Mouse (Mus musculus): ENCODE results near the gene Abhd14a.
"Not testable (repeated sequence)": the region's sequence is repeated elsewhere in the genome, so short reads cannot be mapped to it uniquely, and the experiment has no call there.

The Abhd14a gene

DNA sequence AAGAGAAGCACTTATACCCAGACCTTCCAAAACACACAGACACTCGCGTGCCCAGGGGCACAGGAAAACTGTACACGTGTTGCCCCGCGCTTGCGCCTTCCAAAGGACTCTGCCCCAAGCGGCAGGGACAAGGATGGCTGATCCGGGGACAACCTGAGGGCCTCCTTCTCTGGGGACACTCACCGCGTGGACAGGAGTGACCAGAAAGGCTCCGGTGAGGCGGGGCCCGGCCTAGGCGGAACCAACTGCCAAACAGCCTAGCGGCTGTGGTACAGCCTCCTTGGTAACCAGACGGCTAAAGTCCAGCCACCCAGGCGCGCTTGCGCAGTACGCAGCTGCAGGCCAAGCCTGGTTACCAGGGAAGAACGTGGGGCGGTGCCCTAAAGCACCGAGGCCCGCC is at the start of gene Abhd14a, which contains the start of gene Abhd14b:
TSS of gene Abhd14a (minus strand) at position 331 of the 400 bp plus-strand sequence.
TSS of gene Abhd14b (plus strand) at position 112 of the 400 bp plus-strand sequence.
- DNase-seq, result peak; percentile 96 to 97

- DNase-seq, result not testable (repeated sequence)
Observed at GRCm38 (mm10) chr9:106487602-106488001, 40.1 kb upstream of the Abhd14a start.

- DNase-seq, result no peak
Observed at GRCm38 (mm10) chr9:106485076-106485475, 37.6 kb upstream of the Abhd14a start.

DNA sequence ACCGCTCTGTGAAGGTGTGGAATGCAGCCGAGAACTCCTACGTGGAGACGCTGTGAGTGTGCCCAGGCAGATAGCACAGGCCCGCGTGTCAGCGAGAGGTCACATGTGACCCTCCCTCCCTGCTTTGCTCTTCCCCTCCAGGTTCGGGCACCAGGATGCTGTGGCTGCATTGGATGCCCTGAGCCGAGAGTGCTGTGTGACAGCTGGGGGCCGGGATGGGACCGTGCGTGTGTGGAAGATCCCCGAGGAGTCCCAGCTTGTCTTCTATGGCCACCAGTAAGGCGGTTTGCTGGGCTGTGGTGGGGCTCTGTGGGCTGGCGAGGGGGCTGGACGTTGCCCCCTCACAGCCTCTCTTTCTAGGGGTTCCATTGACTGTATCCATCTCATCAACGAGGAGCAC is 36.1 kb upstream of the Abhd14a start:
- DNase-seq, result no peak

DNA sequence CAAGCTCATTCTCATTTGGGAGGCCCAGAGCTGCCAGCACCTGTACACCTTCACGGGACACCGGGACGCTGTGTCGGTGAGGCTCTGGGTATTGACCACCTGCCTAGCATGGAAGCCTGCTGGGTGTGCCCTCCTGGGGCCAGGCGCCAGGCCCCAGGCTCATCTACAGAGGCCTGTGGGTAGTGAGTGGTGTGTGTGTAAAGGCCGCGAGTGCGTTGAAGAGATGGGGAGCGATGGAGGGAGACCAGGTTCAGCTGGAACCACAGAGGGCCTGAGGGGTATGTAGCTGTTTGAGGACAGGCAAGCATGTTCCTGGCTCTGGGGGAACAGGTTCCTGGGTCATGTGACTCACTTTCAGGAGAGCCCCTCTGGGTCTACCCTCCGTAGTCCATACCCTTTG is 35.7 kb upstream of the Abhd14a start:
- DNase-seq, result no peak

- no peak for DNase-seq
Observed at GRCm38 (mm10) chr9:106482578-106483115, 35.2 kb upstream of the Abhd14a start.

- no peak for DNase-seq
Observed at GRCm38 (mm10) chr9:106481676-106482075, 34.2 kb upstream of the Abhd14a start.

DNA sequence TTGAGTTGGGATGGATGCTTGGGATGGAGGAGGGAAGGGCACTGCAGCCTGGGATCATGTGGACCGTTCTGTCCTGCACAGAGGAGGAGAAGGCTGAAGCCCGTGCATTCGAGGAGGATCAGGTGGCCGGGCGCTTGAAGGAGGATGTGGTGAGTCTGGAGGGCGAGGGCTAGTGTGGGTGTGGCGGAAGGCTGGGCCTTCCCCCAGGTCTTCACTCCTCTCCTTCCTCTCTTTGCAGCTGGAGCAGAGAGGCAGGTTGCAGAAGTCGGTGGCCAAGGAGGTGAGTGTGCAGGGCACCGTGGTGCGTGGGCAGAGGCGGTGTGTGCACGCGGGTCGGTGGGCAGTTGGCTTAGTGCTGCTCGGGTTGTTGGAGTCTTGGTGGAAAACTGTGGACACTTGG is 33.6 kb upstream of the Abhd14a start:
- DNase-seq, result no peak

GRCm38 (mm10) chr9:106480541-106480940 is 33.1 kb upstream of the Abhd14a start:
- no peak for DNase-seq

GRCm38 (mm10) chr9:106478101-106478500 is 30.6 kb upstream of the Abhd14a start:
- no peak for DNase-seq

DNA sequence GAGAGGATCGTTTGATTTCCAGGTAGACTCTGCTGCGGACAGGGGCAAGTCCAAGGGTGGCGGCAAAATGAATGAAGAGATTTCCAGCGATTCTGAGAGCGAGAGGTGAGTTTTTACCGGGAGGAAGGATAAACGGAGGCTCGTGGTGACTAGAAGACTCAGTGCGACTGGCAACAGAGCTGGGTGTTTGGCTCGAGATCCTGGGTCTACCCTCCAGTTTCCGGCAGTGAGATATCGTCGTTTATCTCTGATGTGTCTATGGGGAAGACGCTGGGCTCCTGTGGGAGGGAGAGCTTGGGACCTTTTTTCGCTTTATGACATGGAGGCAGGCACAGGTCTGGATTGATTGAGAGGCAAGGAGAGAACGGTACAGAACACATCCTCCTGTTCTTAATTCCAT is 30.2 kb upstream of the Abhd14a start:
- no peak for DNase-seq

- peak; percentile 98 to 99 for DNase-seq
Observed at GRCm38 (mm10) chr9:106476924-106477484, 29.5 kb upstream of the Abhd14a start, which contains the start of gene Parp3. TSS of gene Parp3 (minus strand) at chr9:106476949.

GRCm38 (mm10) chr9:106476002-106476923 is 28.8 kb upstream of the Abhd14a start:
- DNase-seq, result peak in 1 of 2 experiments; percentile 62

GRCm38 (mm10) chr9:106475663-106476001 is 28.2 kb upstream of the Abhd14a start, which contains the start of gene Rrp9:
TSS of gene Rrp9 (plus strand) at chr9:106475963.
- DNase-seq, result no peak

GRCm38 (mm10) chr9:106475046-106475445 is 27.6 kb upstream of the Abhd14a start:
- peak; percentile 51 to 68 for DNase-seq

GRCm38 (mm10) chr9:106474456-106474855 is 27.0 kb upstream of the Abhd14a start:
- peak; percentile 85 to 87 for DNase-seq

DNA sequence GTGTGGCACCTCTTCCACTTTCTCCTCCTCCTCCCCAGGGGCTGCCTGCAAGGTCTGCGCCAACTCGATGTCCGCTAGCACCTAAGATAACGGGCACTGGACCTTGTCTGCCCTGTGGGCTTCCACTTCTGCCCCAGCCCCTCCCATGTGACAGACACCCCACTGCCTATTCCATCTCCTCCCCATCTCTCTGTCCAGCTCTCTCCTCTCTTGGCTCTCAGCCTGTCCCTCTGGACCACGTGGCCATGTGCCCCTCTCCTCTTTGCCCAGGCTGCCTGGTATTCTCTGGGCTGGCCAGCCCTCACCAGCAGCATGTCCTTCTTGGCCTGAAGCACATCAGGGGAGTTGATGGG is 26.3 kb upstream of the Abhd14a start:
- DNase-seq, result peak in 1 of 2 experiments; percentile 22

DNA sequence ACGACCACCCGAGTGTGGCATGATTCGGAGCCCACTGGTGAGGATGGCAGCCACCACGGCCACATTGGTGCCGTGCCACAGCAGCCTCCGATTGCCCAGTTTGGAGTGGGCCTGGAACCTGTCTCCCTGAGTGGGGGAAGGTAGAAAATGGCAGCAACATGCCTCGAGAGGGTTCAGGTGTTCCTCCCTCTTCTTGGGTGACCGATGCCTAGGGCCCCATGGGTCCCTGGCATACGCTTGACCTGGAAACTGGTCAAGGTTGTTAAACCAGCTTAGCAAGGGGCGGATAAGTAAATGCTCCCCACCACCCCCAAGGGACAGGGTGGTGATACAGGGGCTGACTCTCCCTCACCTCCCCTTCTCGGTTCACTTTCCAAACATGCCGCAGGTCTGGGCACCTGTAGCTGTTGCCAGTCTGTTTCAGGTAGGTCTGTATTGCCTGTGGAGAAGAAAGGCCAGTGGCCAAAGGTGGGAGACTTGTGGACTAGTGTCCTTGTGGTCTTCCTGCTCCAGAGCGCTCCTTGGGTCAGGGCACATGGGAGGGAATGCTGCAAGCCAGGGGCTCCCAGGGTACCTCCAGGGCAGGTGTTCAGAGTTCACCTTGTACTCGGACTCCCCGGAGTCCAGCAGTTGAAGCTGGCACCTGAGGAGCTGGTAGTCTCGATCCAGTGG is 25.7 kb upstream of the Abhd14a start:
- peak in 1 of 2 experiments; percentile 4 for DNase-seq

DNA sequence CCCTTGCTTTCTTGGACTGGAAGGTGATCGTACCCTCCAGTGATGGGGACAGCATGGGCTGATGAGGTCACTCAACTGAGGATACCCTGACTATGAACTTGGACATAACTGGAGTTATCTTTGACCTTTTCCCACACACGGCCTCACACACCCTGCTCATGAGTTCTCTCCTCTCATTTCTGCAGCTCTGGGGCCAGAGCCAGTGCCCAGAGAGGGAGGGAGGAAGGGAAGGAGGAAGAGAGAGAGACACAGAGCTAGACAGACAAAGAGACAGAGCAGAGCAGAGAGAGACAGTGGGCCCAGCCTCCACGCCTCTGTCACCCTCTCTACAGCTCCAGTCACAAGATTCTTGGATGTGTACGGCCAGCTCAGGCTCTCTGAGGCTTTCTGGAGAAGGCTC is 24.8 kb upstream of the Abhd14a start:
- peak in 1 of 2 experiments; percentile 14 for DNase-seq

DNA sequence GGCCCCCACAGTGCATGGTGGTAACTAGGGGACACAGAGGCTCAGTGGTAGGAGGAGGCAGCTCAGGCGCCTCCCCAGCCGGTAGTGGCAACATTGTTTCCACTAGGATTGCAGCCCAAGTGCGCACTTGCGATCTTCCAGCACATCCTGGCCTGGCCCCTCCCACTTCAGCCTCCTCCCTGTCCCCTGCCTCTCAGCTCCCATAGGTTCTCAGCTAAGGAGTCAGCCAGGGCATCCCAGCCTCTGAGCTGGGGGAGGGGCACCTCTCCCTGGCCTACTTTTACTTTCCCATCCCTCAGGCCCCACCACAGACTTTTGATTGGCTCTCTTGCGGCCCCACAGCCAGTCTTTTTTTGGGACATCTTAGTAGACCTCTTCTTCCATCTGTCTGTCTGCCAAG is 24.4 kb upstream of the Abhd14a start:
- peak; percentile 79 to 88 for DNase-seq

GRCm38 (mm10) chr9:106470991-106471750 is 23.7 kb upstream of the Abhd14a start:
- DNase-seq, result no peak

GRCm38 (mm10) chr9:106469776-106470175 is 22.3 kb upstream of the Abhd14a start:
- DNase-seq, result no peak
